Mouse (Mus musculus) testis, adult 2 months (tissue): ENCODE measurements around the gene Gm20388.

Experiments
- CTCF ChIP-seq: fragments of 200-500 bp; IDR thresholded peaks from 2 replicates; pipeline ENCODE4 v1.5.1; 2012; ENCODE audit warnings: low read depth, mild to moderate bottlenecking, inconsistent platforms, low read length, moderate library complexity; ENCODE audit not compliant: control insufficient read depth, insufficient read depth, insufficient replicate concordance
- POLR2A ChIP-seq: fragments of 200-500 bp; IDR thresholded peaks from 2 replicates; pipeline ENCODE4 v1.6.1; 2012; ENCODE audit warnings: low read depth, mild to moderate bottlenecking, inconsistent platforms, low read length, moderate library complexity; ENCODE audit not compliant: control insufficient read depth

DNA sequence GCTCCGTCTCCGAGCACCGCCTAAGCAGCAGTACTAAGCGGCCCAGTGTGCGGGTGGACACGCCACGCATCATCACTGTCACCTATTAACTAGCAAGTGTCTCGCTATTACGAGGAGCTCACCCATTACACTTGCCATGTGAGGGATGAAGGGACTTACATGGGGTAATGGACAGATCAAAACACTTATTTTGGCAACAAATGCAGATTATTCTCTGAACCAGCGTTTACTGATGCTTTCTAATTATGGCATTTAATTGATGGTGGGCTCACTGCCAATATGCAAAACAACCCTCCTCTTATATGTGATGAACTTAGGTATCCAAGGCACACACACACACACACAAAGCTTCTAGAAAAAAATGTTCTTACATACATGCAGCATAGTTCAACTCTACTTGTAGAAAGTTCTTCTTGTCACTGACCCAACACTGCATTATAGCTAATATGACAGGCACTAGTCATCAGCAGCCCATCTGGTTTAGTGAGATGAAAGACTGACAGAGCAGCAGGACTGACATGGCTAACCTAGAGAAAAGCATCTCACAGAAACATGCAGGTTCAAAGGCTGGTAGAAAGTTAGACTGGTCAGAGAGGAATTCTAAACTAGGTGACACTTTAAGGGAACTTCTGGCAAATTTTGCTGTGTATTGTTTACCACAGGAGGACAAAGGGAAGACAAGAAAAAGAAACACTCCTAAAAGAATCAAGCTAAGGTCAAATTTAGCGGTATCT, 3128.9 kb downstream of the Gm20388 start:
- TF ChIP-seq POLR2A, result no peak
- TF ChIP-seq CTCF, result no peak
